Mouse (Mus musculus): Measurements from ENCODE around the gene Olfr539.
"Not testable (repeated sequence)": the region's sequence is repeated elsewhere in the genome, so short reads cannot be mapped to it uniquely, and the experiment has no call there.

The Olfr539 gene

DNA sequence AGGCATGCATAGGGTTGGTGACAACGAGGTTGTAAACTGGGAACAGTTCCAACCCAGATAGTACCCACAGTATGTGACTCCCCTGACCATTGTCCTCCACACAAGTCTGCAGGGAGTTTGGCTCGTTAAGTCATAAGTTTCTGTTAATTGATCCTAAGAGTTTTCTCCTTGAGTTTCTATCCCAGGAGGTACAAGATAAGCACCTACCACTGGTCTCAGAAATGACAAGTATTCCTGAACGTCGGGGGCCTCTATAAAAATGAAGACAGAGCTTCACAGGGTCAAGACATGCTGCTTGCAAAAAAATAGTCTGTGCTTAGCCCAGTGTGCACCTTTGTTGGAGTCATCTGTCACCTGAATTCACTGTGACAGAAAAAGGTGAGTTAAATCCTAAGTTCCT is at the start of gene Olfr539:
Gene Olfr539 (plus strand): TSS at position 301 of the 400 bp plus-strand sequence.
- DNase-seq, result no peak

DNA sequence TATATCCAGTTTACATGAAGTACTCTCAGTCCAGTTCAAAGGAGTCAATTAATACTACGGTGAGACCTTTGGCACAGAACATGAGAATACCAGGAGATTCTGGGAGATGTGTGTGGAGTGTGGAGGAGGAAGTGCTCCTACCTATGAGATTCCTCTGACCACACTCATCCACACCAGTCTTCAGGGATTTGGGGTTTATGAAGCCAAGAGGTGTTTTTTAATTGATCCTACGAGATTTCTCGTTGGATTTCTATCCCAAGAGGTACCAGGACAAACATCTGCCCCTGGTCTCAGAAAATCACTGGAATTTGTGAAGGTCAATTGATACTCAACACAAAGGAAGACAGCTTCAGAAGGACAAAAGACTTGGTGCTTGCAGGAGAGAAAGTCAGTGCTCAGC is 31.1 kb upstream of the Olfr539 start, which contains the start of gene Olfr61:
Gene Olfr61 (plus strand): TSS at position 301 of the 400 bp plus-strand sequence.
- DNase-seq, result not testable (repeated sequence)

DNA sequence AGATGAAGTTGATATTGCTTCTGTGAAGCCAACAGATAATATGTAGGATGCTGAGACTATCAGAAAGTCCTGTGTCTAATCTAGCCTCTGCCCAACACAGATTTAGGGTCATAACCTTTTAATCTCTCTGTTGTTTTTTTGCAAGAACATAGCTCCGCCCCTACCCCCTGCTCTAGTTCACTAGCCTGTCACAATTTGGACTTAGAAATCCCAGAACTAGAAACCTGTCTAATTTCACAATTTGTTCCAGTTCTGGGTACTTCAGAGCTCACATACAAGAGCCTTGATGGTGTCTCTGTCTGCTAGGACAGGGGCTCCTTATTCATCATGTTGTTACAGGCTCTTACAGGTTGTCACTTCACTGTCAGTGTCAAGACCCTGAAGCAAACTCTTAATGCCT is 29.2 kb upstream of the Olfr539 start:
- no peak for DNase-seq

DNA sequence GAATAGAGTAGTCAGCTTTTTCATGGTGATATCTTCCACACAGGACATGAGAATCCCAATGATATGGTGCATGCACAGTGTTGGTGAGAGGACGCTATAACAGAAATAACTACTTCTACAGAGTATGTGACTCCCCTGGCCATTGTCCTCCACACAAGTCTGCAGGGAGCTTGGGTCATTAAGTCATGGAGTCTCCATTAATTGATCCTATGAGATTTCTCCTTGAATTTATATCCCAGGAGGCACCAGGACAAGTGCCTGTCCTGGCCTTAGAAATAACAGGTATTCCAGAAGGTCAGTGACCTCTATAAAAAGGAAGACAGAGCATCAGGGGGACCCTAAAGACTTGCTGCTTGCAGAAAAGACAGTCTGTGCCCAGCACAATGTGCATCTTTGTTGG is 13.6 kb upstream of the Olfr539 start, which contains the start of gene Olfr53:
Gene Olfr53 (plus strand): TSS at position 301 of the 400 bp plus-strand sequence.
- DNase-seq, result no peak

DNA sequence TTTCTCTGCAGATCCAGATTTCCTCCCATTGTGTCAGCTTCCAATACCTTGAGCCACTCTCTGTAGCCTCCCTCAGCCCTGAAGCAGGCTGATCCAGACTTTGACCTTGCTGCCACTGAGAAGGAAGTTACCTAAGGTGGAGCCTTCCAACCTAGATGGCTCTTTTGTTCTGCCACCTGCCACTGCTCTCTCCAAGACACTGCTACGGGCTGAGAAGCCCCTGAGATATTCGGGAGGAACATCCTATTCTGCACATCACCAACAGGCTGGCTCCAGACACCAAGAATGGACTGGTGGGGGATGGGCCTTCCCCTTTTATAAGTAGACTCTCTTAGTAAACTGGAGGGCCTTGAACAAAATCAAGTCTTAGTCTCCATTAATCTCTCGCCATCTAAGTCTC is 11.0 kb downstream of the Olfr539 start:
- not testable (repeated sequence) for DNase-seq

DNA sequence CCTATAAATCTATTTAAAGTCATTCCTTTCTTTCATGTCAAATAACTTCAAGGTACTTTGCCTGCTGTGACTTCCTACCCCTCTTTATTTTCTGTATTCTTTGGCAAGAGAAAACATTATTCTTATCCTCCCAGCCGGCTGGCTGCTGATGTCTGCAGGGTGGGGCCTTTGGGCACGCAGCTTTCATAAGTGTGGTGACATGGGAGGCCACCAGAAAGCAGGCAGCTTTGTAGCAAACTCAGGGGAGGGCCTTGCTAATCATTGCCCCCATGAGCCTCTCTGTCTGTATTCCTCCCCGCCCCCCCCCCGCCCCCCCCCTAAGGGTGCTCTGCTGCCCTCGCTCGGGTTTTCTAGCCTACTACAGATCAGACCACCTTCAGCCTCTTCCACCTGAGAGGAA is 16.1 kb downstream of the Olfr539 start:
- DNase-seq, result peak; percentile 4

DNA sequence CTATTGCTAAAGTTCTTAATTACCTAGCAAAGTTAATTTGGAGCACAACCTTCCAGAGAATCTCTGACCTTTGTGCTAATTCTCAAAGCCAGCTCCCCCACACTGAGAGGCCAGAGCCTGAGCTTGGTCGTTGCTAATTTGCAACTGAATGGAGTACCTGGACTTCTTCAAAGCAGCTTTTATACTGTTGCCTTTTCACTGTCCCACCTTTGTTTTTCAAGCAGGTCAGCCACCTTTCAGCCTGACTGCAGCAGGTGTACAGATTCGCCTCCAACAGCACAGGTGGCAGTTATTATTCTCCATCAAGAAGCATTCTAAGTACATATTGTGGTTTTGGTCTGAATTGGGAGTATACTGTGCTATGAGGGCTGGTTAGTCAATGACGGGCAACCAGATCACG is 19.9 kb downstream of the Olfr539 start:
- not testable (repeated sequence) for DNase-seq

DNA sequence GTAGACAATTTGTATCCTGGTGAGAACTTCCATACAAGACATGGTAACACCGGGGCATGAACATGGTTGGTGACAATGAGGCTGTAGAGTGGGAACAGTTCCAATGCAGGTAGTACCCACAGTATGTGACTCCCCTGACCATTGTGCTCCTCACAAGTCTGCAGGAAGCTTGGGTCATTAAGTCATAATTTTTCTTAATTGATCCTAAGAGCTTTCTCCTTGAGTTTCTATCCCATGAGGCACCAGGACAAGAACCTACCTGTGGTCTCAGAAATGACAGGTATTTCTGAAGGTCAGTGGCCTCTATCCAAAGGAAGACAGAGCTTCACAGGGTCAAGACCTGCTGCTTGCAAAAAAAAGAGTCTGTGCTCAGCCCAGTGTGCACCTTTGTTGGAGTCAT is 21.9 kb downstream of the Olfr539 start, which contains the start of gene Olfr45:
Gene Olfr45 (plus strand): TSS at position 301 of the 400 bp plus-strand sequence.
- no peak for DNase-seq

DNA sequence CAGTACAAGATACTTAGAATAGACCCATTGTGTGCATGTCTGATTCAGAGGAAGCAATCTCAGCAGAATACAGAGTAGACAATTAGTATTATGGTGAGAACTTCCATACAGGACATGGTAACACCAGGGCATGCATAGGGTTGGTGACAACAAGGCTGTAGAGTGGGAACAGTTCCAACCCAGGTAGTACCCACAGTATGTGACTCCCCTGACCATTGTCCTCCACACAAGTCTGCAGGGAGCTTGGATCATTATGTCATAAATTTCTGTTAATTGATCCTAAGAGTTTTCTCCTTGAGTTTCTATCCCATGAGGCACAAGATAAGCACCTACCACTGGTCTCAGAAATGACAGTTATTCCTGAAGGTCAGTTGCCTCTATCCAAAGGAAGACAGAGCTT is 37.2 kb downstream of the Olfr539 start, which contains the start of gene Olfr541:
Gene Olfr541 (plus strand): TSS at position 301 of the 400 bp plus-strand sequence.
- DNase-seq, result no peak

DNA sequence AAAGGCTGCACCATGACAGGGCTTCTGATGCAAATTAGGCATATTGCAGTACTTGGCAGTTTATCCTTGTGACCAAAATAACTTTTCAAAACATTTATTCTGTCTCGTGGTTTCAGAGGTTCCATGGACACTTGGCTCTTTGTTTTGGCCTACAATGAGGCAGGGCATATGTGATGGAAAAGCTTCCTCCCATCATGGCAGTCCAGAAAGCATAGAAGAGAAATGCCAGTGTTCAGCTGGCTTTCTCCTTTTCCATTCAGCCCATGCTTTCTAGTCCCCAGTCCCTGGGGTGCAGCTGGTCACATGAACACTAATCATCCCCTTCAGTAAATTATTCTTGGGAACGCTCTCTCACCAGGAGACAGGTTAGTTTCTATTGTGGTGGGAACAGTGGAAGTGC is 46.6 kb downstream of the Olfr539 start:
- no peak for DNase-seq

DNA sequence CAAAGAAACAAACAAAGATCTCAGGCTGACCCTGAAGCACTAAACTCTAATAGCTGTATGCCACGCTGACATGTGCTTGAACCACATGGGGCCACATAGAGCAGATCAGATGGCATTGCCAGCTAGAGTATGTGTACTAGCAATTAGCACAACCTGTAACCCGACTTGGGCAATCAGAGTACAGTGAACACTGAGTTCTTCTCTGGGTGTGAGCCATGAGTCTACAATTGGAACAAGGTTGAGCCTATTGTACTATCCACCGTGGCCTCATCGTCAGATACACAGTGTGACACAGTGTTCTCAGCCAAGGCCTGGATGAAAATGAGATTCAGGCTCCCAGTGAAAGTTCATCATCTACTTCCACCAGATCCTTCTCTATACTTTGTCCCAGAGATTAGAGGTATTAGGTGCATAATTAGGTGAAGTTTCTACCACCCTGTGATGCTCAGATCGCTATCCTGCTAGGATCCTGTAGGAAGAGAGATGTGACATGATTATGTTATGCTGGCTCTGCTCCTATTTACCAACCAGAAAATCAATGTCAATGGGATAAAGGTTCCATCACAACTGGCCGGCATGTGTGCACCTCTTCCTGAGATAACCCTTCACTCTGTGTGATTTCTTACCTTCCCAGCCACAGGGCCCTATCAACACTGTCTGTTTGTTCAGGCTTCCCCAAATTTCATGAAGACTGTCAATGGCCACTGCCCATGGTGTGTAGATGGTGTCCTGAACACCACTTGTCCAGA is 48.0 kb downstream of the Olfr539 start:
- DNase-seq, result no peak

DNA sequence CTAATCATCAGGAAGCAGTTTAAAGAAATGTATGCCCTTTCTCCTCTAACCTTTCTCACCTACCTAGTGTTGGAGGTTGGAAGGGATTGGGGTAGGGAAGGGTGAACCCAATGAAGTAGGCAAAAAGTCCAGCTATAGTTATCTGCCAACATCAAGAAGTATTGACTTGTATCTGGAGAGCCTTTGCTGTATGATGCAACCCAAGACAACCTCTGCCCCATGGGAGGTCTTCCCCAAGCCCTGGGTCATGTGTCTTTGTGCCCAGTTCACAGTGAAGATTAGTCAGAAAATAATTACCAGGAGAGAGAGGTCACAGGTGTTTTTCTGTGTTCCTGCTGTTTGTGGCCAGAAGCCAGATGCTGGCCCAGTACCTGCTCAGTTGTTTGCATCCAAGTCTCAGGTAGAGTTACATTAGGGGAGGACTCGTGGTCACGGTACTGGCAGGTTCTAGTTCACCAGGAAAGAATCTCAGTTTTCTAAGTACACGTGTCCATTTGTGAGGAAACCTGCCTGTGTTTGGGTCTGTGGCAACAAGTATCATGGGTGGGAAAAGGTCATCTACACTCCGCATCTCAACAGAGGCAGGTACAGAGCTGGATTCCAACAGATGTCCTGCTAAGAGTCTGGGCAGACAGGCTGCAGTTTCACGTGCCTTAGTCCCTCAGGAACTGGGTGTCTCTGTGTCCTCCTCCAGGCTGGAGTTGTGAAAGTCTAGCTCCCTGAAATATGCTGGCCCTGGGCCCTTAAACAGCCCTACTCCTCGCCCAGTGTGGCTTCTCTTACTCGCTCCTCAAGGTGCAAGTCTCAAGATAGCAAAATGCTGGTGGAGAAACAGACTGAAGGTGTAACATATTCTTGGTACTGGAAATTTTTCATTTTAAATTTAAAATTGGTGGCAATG is 57.7 kb downstream of the Olfr539 start:
- no peak for DNase-seq

DNA sequence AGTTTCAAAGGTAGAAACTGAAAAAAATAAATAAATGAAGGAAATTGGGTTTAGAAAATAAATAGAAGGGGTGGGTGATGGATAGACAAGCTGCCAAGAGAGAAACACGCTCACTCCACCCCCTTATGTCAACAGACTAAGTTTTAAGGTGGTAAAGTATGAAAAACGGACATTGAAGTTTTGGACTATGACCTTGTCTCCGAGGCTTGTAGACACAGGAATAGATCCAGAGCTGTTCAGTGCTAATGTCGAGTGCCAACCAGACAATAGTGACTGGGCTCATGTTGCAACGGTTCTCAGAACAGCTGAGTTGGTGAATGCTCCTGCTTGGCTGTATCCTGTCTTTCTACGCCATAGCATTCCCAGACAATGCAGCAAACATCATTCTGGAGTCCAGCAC is 61.4 kb downstream of the Olfr539 start:
- DNase-seq, result no peak

DNA sequence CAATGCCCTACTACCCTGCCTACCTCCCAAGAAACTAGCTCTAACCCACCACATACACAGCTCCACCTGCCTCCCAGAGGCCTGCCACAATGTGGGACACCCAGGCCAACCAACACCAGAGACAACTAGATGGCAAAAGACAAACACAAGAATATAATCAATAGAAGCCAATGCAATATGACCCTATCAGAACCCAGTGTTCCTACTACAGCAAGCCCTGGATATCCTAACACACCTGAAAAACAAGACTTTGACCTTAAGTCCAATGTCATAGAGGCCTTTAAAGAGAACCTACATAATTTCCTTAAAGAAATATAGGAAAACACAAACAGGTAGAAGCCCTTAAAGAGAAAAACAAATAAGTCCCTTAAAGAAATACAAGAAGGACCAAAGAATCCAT is 65.8 kb downstream of the Olfr539 start:
- DNase-seq, result no peak
